Mouse (Mus musculus): ENCODE data around the gene Klk1b5. TPM values are rescaled to one million over a fixed set of nuclear protein-coding genes. Genes with fewer than 3 reads are reported as not detected.
A peak's percentile ranks its signal among the peaks of the same experiment; 100 is the strongest.
"Not testable (repeated sequence)": the region's sequence is repeated elsewhere in the genome, so short reads cannot be mapped to it uniquely, and the experiment has no call there.

The Klk1b5 gene
- total RNA-seq, 2 experiments from 2014 or later: not detected

DNA sequence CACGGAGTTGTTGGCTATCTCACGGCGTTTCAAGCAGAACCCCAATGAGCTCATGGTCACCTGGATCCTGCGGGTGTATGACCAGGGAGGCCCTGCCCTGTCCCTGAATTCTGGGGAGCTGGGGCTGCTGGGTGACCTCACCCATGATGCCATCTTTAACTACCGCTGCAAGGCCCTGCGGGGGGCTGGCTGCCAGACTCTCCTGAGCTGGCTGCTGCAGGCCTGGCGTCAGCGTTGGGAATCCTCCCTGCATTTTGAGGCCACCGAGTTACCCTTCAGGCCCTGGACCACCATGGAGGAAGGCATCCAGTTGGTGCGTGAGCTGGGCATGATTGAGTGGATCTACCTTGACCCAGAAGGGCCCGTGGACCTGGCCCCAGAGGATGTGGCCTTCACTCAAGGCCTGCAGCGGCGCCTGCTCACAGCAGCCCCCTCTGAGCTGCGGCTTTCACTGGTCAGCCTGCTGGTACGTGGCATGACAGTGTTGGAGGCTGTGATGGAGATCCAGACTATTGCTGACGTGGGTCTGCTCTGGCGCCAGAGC, 35.1 kb downstream of the Klk1b5 start:
- not testable (repeated sequence) for DNase-seq (ENCODE audit: extremely low spot score in 1 of 2, low spot score in 1 of 2)

DNA sequence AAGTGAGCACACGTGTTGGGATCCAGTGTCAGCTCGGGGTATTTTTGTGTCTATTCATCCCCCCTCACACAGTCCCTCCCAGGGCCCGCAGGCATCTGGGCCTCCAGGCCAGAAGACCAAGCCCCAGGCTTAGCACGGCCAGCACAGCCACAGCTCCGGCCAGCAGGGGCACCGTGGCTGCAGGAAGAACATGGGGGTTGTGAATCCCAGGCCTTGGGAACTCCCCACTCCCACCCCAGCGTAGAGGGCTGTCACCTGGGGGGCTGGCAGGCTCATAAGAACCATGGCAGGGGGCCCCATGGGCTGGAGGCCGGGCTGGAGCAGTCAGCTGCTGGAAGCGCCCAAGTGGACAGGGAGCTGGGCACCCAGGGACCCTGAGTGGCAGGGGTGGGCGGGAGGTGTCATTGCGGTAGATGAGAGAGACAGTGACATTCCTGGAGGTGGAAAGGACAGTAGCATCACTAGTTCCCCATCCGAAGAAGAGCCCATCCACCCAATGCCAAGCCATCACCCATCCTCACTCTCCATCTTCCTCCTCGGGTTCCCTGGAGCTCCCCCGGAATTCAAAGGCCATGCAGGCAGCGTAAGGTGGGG, 37.4 kb downstream of the Klk1b5 start:
- no peak for DNase-seq (ENCODE audit: extremely low spot score in 1 of 2, low spot score in 1 of 2)

DNA sequence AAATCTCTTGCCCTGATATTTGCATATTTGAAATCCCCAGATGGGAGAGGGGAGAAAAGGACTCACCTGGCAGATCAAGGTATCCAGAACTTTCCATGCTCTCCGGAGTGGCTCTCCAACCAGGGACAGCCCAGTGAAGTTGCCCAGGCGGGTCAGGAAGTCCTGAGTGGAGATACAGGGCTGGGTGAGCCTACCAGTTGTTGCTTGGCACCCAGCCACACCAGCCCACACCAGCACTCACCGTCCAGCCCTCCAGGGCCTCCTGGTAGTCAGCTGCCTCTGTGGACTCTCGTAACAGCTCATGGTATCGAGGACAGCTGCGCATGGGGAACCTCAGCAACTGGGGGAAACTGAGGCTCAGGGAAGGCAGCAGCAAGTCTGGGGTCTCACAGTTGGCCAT, 39.2 kb downstream of the Klk1b5 start:
- no peak for DNase-seq (ENCODE audit: extremely low spot score in 1 of 2, low spot score in 1 of 2)

DNA sequence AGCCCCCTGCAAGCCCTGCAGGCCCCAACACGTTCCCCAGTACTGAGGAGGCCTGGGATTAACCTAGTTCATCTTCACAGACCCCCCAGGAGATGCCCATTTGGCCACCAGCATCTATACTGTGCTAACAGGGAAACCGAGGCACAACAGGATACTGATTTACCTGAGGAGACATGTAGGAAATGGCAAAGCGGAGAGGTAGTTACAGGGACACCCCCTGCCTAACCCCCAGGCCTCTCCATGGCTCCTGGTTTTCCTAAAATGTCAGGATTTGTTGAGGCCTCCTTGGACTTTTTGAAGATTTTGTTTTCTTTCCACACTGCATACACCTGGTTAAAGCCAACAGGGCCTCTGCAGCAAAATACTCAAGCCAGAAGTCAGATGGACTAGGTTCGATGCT, 41.5 kb downstream of the Klk1b5 start, which contains the start of gene Acp4:
TSS of gene Acp4 (minus strand) at position 101 of the 400 bp plus-strand sequence.
- no peak for DNase-seq (ENCODE audit: extremely low spot score in 1 of 2, low spot score in 1 of 2)

DNA sequence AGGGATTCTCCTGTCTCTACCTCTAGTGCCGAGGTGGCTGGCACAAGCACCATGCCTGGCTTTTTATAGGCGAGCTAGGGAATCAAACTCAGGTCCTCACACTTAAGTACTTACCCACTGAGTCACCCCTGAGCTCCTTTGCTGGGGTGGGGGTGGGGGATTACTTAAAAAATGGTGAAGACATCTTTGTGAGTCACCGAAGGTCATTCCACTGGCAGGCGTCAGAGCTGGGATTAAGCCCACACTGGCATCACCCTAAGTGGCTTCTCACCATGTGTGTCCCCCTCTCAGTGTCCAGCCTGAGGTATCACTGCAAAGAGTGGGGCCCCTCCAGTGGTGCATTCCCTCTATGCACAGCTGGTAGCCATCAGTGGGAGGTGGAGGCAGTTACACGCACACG, 44.7 kb downstream of the Klk1b5 start:
- DNase-seq (ENCODE audit: extremely low spot score in 1 of 2, low spot score in 1 of 2): no peak

DNA sequence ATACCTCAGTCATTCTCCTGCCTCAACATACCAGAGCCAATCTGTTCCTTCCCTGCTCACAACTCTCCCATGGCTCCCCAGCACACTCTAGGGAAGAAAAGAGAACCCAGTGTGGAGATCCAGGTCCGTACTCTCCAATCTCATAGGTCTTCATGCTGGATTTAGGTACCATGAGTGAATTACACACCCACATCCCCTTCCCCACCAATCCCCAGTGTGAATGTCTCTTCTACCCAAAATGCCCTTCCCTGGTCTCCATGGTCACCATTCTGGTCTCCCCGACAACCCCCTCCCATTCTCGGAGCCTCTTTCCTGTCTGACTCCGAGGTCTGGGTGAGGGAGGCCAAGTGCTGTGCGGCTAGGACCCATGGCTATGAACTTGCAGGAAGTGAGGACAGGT, 45.4 kb downstream of the Klk1b5 start, which contains the start of gene Gm15517:
TSS of gene Gm15517 (plus strand) at position 301 of the 400 bp plus-strand sequence.
- no peak for DNase-seq (ENCODE audit: extremely low spot score in 1 of 2, low spot score in 1 of 2)

DNA sequence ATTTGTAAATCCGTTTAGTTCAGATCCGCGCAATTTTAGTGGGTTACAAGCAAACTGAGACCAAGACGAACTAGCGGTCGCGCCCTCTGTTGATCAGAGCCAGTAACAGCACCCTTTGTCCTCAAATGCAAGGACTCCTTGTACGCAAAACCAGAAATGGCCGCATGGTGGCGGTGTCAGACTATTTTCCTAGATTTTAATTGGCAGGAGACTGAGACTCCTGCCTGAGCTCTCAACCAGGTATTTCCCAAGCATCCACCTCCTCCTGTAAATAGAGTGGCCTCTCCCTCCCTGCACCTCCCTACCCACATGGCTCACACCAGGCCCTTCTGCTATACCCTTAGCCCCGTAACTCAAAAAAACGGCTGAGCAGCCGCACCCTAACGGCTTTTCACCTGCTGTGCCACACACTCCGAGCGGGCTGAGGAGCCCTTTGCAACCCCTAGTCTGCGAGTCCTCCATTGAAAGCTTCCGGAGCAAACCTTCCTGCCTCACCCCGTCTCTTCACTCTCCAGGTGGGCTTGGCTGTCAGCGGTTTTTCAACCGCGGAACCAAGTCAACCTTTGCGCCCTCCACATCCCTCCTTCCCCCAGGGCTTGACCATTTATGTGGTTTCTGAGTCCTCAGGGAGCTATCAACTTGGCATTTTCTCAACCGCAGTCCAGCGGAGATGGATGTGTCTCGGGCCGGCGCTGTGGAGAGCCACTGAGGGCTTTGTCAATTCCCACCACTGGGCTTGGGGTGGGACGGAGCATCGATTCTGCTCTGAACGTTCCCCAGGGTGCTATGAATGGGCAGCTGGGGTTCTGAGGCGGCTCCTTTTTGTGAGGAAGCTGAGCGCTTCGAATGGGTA, 47.3 kb downstream of the Klk1b5 start:
- DNase-seq (ENCODE audit: extremely low spot score in 1 of 2, low spot score in 1 of 2): peak; percentile 98 to 100

DNA sequence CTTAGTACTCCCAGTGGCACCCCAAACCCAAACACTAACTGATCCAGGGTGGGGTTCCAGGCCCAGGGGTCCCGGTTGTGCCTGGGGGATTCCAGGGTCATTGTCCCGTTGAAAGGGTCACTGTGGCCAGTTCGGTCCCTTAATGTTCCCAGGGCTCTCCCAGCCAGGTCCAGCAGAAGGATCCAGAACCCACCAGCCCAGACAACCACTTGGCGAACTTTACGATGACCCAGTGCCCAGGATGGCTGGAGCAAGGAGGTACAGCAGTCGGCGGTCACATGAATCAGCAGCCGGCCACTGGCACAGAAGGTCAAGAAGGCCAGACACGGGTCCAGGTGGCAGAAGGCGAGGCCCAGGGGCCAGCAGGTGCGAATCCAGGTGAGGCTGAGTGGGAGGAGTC, 52.4 kb downstream of the Klk1b5 start:
- DNase-seq (ENCODE audit: extremely low spot score in 1 of 2, low spot score in 1 of 2): no peak

DNA sequence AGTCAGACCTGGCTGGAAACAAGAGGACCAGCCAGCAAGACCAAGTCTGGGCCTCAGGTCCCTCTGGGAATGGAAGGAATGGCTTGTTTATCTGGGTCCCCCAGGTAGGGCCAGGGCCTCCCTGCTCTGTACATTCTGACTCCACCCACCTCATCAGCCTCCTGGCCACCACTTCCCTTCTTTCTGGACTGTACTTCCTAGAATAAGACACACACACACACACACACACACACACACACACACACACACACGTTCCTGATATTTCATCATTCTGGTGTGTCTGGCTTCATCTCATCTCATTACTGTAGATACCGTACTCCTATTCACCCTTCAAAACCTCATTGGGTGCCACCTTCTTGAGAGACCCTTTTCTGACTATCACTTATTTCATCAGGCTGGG, 53.7 kb downstream of the Klk1b5 start:
- DNase-seq (ENCODE audit: extremely low spot score in 1 of 2, low spot score in 1 of 2): no peak

Other genes with a start within 250 kb of the Klk1b5 start
- gene Klk1b1, start 249.2 kb upstream of the Klk1b5 start, total RNA-seq (2021): not detected
- not detected for gene Klk1b9, start 239.9 kb upstream of the Klk1b5 start, total RNA-seq (2021)
- gene Klk1b11, start 220.1 kb upstream of the Klk1b5 start, total RNA-seq (2021): not detected
- not detected for gene Klk1b26, start 203.8 kb upstream of the Klk1b5 start, total RNA-seq (2021)
- not detected for gene Klk1b27, start 163.7 kb upstream of the Klk1b5 start, total RNA-seq (2021)
- gene Klk1b21, start 113.6 kb upstream of the Klk1b5 start, total RNA-seq (2021): not detected
- gene Klk1b22, start 103.3 kb upstream of the Klk1b5 start, total RNA-seq (2021): not detected
- gene Klk1b16, start 79.2 kb upstream of the Klk1b5 start, total RNA-seq (2021): not detected
- not detected for gene Klk1b24, start 27.7 kb upstream of the Klk1b5 start, total RNA-seq (2021)
- gene Klk1b3, start 17.8 kb upstream of the Klk1b5 start, total RNA-seq (2021): not detected
- not detected for gene Klk1b4, start 8.5 kb upstream of the Klk1b5 start, total RNA-seq (2021)
- not detected for gene Klk1, start 9.4 kb downstream of the Klk1b5 start, total RNA-seq (2021)
- not detected for gene Gm36864, start 20.2 kb downstream of the Klk1b5 start, total RNA-seq (2021)
- 1 to 10 TPM; 1.1 to 1.3 TPM for gene 1700028J19Rik, start 30.8 kb downstream of the Klk1b5 start, total RNA-seq (2021)
- gene 2410002F23Rik, start 30.8 kb downstream of the Klk1b5 start, total RNA-seq (2021): 10 to 100 TPM; 75.3 to 94.3 TPM
- gene Acp4, start 41.4 kb downstream of the Klk1b5 start, total RNA-seq (2021): not detected
- gene Gm15517, start 45.5 kb downstream of the Klk1b5 start, total RNA-seq (2021): not detected
- gene Clec11a, start 91.0 kb downstream of the Klk1b5 start, total RNA-seq (2021): 1 to 10 TPM; 3.1 to 3.5 TPM
- gene Shank1, start 94.3 kb downstream of the Klk1b5 start, total RNA-seq (2021): 100 to 1,000 TPM; 502 to 670 TPM
- 10 to 100 TPM; 91.3 to 92.1 TPM for gene Syt3, start 168.2 kb downstream of the Klk1b5 start, total RNA-seq (2021)
- gene 1700008O03Rik, start 169.9 kb downstream of the Klk1b5 start, total RNA-seq (2021): 1 to 10 TPM; 3.8 to 4.1 TPM
- 100 to 1,000 TPM; 322 to 333 TPM for gene Lrrc4b, start 213.1 kb downstream of the Klk1b5 start, total RNA-seq (2021)
- gene Aspdh, start 249.4 kb downstream of the Klk1b5 start, total RNA-seq (2021): 10 to 100 TPM; 10.9 to 13.2 TPM

Measured in layer of hippocampus, postnatal 25 days (tissue).